Mouse (Mus musculus) gastrocnemius, adult 18-20 months (tissue): ENCODE results near the gene Daam2. TPM values are rescaled to one million over a fixed set of nuclear protein-coding genes. Genes with fewer than 3 reads are reported as not detected.

ENCODE experiments used
- DNase-seq: peaks from one replicate; pipeline ENCODE4 v3.0.0; 2021; ENCODE audit warnings: low spot score
- total RNA-seq, 2 experiments: library from RNA; stranded (reverse); gene quantifications; 2 replicates each; pipeline ENCODE4 v1.2.3; 2021

Daam2 gene
- total RNA-seq, 2 experiments from 2014 or later, result 3.6 to 4.0 TPM

- peak; percentile 67 for DNase-seq
Measured at GRCm38 (mm10) chr17:49432071-49432711, 132.0 kb downstream of the Daam2 start.

GRCm38 (mm10) chr17:49431176-49431575 lies 133.0 kb downstream of the Daam2 start:
- no peak for DNase-seq

- no peak for DNase-seq
Measured at GRCm38 (mm10) chr17:49430136-49430535, 134.0 kb downstream of the Daam2 start.

- no peak for DNase-seq
Measured at GRCm38 (mm10) chr17:49429471-49430129, 134.5 kb downstream of the Daam2 start.

GRCm38 (mm10) chr17:49428751-49429415 lies 135.3 kb downstream of the Daam2 start:
- DNase-seq, result peak; percentile 71

- peak; percentile 97 for DNase-seq
Measured at GRCm38 (mm10) chr17:49428239-49428688, 135.9 kb downstream of the Daam2 start, which contains the start of gene Mocs1. TSS of gene Mocs1 (plus strand) at chr17:49428362.

GRCm38 (mm10) chr17:49427631-49428238 lies 136.4 kb downstream of the Daam2 start:
- no peak for DNase-seq

- peak; percentile 74 for DNase-seq
Measured at GRCm38 (mm10) chr17:49423872-49424271, 140.3 kb downstream of the Daam2 start.

GRCm38 (mm10) chr17:49423067-49423325 lies 141.1 kb downstream of the Daam2 start:
- DNase-seq, result no peak

GRCm38 (mm10) chr17:49422286-49423066 lies 141.7 kb downstream of the Daam2 start:
- DNase-seq, result no peak

GRCm38 (mm10) chr17:49419813-49420212 lies 144.3 kb downstream of the Daam2 start:
- no peak for DNase-seq

- no peak for DNase-seq
Measured at GRCm38 (mm10) chr17:49416228-49416627, 147.9 kb downstream of the Daam2 start.

- DNase-seq, result no peak
Measured at GRCm38 (mm10) chr17:49413554-49413953, 150.6 kb downstream of the Daam2 start.

- DNase-seq, result no peak
Measured at GRCm38 (mm10) chr17:49412974-49413373, 151.2 kb downstream of the Daam2 start.

Other genes with a start within 250 kb of the Daam2 start
- gene Mocs1, start 136.0 kb downstream of the Daam2 start, total RNA-seq, result 10 to 100 TPM; 16.5 to 16.9 TPM
- not detected for gene Kif6, start 50.8 kb upstream of the Daam2 start, total RNA-seq